Mouse (Mus musculus) activated CD4-positive, CD25-positive, alpha-beta regulatory T cell, adult 4 months (primary cell): ENCODE results near the gene Ranbp9. TPM values are rescaled to one million over a fixed set of nuclear protein-coding genes. Genes with fewer than 3 reads are reported as not detected.

Source experiments
- ATAC-seq: one replicate; pipeline ENCODE4 v1.8.0; 2017
- polyA plus RNA-seq, 2 experiments: library from polyadenylated mRNA; unstranded; fragments of 100-300 nt; shearing (Covaris generic); gene quantifications; one replicate each; pipeline ENCODE4 v1.2.1; 2017

The Ranbp9 gene
- polyA plus RNA-seq, 2 experiments from 2014 or later = 28.5 to 32.8 TPM

DNA sequence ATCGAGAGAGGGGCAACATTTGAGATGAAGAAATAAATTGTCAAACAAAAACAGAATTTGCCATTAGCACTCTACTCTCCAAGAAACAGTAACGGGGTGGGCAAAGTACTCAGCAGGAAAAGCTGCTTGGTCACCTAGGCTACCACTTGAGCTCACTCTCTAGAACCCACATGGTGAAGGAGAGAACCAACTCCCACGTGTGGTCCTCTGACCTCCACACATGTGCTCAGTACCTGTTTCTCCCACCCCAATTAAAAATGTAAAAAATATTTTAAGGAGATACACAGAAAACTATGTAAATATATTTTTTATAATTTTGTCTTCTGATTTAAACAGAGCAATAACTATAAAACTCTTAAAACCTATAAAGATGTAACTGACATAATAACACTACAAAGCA lies 33.4 kb downstream of the Ranbp9 start:
- ATAC-seq = no peak

DNA sequence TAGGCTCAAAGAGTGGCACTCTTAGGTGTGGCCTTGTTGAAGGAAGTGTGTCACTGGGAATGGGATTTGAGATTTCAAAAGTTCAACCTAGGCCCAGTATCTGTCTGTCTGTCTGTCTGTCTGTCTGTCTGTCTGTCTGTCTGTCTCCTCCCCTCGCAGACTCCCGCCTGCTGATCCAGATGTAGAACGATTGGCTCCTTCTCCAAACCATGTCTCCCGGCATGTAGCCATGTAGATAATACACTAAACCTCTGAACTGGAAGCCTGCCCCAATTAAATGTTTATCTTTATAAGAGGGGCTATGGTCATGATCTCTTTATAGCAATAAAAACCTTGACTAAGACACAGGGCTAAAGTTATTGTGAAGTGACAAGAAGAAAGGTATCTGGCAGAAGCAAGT lies 35.3 kb downstream of the Ranbp9 start:
- ATAC-seq = peak; percentile 22

DNA sequence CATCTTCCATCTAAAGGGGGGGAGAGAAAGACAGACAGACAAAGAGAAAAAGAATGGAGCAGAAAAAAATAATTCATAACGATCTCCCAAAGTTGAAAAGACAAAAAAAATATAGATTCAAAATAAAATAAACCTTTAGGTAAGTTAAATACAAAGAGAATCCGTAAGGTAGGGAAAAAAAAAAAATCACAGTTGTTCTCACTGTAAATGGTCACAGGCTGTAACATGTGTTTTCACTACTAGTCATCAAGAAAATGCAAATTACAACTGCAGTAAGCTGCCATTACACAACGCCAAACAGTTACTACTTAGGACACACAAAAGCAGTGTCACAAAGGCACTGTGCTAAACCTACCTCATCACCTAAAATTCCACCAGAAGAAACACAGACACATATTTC lies 36.4 kb downstream of the Ranbp9 start:
- ATAC-seq = no peak

GRCm38 (mm10) chr13:43443706-43444105 lies 37.4 kb downstream of the Ranbp9 start:
- ATAC-seq = no peak

GRCm38 (mm10) chr13:43442551-43442950 lies 38.5 kb downstream of the Ranbp9 start:
- no peak for ATAC-seq

DNA sequence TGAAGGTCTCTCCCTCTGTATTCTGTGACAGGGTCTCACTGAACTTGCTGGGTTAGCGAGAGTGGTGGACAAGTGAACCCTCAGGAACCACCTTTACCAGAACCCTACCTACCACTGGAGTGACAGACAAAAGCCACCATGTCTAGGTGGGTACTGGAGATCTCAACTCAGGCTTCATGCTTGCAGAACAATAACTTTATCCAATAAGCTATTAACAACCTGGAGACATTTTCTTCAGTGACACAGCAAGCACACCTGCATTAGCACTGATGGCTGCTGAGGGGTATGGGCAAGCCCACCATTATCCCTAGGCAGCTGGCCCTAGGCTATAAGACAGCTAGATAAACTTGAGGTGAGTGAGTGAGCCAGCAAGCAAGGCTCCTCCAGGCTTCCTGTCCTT lies 40.7 kb downstream of the Ranbp9 start:
- ATAC-seq = no peak

DNA sequence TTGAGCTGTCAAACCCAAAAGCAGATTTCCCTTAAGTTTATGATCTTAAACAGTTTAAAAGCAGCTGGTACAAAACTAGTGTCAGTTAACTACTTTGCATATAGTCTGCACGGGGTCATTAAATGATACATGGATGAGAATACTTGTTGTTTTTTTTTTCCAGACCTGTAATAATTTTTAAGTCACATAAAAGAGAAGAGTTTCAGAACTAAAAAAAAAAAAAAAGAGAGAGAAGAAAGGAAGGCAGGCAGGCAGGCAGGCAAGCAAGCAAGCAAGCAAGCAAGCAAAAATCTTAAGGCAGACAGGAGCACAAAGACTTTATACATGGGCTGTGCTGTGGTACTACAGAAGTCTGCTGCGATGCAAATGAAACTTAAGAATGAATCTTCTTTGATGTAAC lies 47.7 kb downstream of the Ranbp9 start:
- no peak for ATAC-seq

GRCm38 (mm10) chr13:43428436-43428835 lies 52.6 kb downstream of the Ranbp9 start:
- no peak for ATAC-seq

GRCm38 (mm10) chr13:43415249-43415648 lies 65.8 kb downstream of the Ranbp9 start:
- ATAC-seq = peak; percentile 49

- ATAC-seq = no peak
Observed at GRCm38 (mm10) chr13:43413611-43414010, 67.5 kb downstream of the Ranbp9 start.

- ATAC-seq = no peak
Observed at GRCm38 (mm10) chr13:43412311-43412710, 68.8 kb downstream of the Ranbp9 start.

DNA sequence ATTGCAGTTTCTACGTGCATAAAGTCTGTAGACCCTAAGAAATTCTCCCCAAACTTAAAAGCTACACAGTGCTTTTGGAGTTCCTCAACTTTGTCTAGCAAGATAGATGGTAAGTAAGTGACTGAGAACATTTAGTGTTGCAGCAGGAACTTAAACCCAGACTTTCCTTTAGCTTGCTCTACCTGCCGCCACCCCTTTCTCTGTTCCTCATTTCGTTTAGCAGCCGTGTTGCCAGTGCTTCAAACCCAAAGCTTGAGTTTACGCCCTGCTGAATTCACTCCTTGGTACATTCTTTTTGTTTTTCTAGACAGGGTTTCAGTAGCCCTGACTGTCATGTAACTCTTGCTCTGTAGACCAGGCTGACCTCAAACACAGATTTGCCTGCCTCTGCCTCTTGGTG lies 81.5 kb downstream of the Ranbp9 start:
- ATAC-seq = no peak

GRCm38 (mm10) chr13:43398297-43399080 lies 82.6 kb downstream of the Ranbp9 start, which contains the start of gene Nol7:
Gene Nol7 (plus strand): TSS chr13:43398390.
- ATAC-seq = peak; percentile 93

GRCm38 (mm10) chr13:43397700-43398296 lies 83.3 kb downstream of the Ranbp9 start:
- no peak for ATAC-seq

GRCm38 (mm10) chr13:43385321-43385720 lies 95.8 kb downstream of the Ranbp9 start:
- ATAC-seq = no peak

- no peak for ATAC-seq
Observed at GRCm38 (mm10) chr13:43379989-43380388, 101.1 kb downstream of the Ranbp9 start.

GRCm38 (mm10) chr13:43374918-43375432 lies 106.1 kb downstream of the Ranbp9 start:
- no peak for ATAC-seq

DNA sequence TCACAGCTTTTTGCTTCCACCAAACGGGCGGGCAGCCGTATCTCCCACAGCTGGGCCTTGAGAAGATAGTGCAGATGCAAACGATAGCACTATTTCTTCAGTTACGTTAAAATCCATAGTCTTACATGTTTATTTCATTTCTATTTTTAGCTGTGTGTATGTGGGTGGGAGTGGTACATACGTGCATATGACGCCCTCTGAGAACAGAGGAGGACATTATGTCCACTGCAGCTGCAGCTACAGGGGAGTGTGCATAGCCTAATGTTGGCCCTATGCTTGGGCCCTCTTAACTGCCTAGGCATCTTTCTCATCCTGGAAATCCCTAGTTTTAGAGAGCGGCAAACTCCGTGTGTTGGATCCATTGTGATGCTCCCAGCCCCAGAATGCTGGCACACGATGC lies 106.9 kb downstream of the Ranbp9 start:
- ATAC-seq = no peak

- no peak for ATAC-seq
Observed at GRCm38 (mm10) chr13:43372892-43373291, 108.2 kb downstream of the Ranbp9 start.

DNA sequence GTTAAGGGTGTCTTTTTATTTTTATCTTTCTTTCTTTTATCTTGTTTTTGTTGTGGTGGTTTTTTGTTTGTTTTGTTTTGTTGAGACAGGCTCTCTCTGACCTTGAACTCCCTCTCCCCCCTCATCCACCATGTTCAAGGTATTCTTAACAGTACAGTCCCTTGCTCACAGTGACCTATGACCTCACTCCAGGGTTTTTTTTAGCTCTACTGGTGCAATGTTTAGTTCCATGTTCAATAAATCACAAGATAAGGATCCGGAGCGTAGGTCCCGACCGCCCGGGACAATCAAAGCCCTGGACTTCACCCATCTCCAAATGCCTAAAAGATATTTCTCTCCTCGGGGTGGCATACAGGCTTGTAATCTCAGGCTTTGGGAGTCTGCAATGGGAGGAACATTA lies 111.0 kb downstream of the Ranbp9 start:
- ATAC-seq = no peak

- no peak for ATAC-seq
Observed at GRCm38 (mm10) chr13:43365825-43366184, 115.3 kb downstream of the Ranbp9 start.

DNA sequence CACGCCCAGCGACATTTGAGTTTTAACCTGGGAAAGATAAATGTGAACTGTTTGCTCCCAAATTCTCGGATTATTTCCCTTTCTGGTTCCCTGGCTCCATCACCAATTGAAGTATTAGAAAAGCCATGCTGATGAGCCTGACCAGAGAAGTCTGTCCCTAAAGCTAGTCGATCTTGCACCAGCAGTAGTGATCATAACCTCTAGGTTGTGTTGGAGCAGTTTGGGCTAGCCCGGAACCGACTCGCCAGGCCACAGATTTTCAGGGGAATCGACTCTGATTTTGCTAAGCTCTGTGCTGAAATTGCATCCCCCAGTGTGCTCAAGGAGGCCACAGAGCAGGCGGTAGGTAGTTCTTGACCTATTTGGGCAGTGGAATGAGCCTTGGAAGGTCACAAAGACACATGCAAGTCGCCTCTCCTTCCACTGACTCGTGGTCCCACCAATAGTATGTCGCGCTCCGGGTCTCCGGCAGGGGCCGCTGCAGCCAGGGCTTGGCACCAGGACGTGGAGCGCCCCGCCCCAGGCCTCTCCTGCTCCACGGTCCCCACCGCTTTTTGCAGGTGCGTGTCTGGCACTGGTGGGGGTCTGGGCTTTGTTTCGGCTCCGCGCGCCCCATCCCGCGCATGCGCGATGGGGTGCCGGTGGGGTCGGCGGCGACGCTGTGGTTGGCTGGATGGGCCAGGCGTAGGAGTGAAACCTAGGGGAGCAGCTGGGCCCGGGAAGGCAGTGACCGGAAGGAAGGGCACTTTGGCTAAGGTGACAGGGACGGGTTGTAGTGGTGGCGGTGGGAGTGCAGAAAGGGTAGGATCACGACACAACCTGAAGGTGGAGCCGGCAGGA lies 115.9 kb downstream of the Ranbp9 start, which contains the start of gene Sirt5:
Gene Sirt5, plus strand, starts transcription at position 512 of the 840 bp plus-strand sequence.
- peak; percentile 94 for ATAC-seq

DNA sequence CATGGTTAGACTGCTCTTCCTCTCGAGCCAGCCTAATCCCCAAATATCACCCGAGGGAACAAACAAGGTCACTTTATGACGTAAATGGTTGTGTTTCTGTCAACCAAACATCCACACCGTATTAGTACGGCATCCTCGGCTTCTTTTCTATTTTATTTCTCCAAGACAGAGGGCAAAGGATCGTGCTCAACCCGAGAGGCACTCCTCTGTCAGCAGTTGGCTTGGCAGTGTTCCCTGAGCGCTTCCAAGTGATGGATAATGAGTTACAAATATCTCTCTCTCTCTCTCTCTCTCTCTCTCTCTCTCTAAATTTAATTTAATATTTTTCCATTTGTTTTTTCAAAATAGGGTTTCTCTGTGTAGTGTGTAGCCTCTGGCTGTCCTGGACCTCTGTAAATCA lies 118.7 kb downstream of the Ranbp9 start:
- ATAC-seq = no peak
